ENCODE assay signal across 8 mouse cellular contexts in genomic region chr15:78587050-78587994, GRCm38 (mm10). TPM values are rescaled to one million over a fixed set of nuclear protein-coding genes. Genes with fewer than 3 reads are reported as not detected.
DNase-seq lines count a peak whose midpoint lies in the region; ATAC-seq and TF ChIP-seq lines count a peak whose summit lies in the region.

No protein-coding gene starts in this region.

- H3K36me3 ChIP-seq in heart, embryonic 12.5 days = no peaks in the 10 kb centered on the region
- H3K36me3 ChIP-seq in kidney, postnatal 0 days (ENCODE audit: insufficient read depth, low read length) = no peaks in the 10 kb centered on the region
- no peaks in the 10 kb centered on the region for H3K36me3 ChIP-seq in liver, adult 2 months (ENCODE audit: control insufficient read depth, insufficient read depth, low read length)
- H3K36me3 ChIP-seq in splenic B cell, adult 2 months (ENCODE audit: control insufficient read depth, insufficient read depth, low read length, poor library complexity, severe bottlenecking) = no peaks in the 10 kb centered on the region

- WGBS in heart, embryonic 12.5 days = 55% methylated on average over 18 of the region's 18 CpGs
- WGBS in kidney, postnatal 0 days = 56% methylated on average over 18 of the region's 18 CpGs
- 58% methylated on average over 18 of the region's 18 CpGs for WGBS in liver, adult 2 months

- no peak overlapping the region for H3K4me2 ChIP-seq in heart, embryonic 12.5 days
- no peak overlapping the region for H3K4me2 ChIP-seq in kidney, postnatal 0 days (ENCODE audit: low read length)

- H3K79me2 ChIP-seq in liver, adult 2 months (ENCODE audit: control insufficient read depth, insufficient read depth, low read length) = no peaks in the 10 kb centered on the region

- DNase-seq in A20 (ENCODE audit: low read depth, low spot score) = peak; percentile 82
- peak; percentile 90 for DNase-seq in kidney, postnatal 0 days (ENCODE audit: low spot score)
- DNase-seq in liver, adult 2 months (ENCODE audit: extremely low read depth, low read depth, low spot score) = peak; percentile 36
- DNase-seq in naive thymus-derived CD4-positive, alpha-beta T cell, adult 2 months (ENCODE audit: low read depth) = peak; percentile 90
- peak; percentile 87 for DNase-seq in splenic B cell, adult 2 months (ENCODE audit: low read depth, low spot score)

- H3K4me3 ChIP-seq in bone marrow macrophage, adult 2 months (ENCODE audit: insufficient read depth, low read length) = no peak overlapping the region
- H3K4me3 ChIP-seq in heart, embryonic 12.5 days = no peak overlapping the region
- H3K4me3 ChIP-seq in kidney, postnatal 0 days (replicated peaks; ENCODE audit: low read depth, low read length) = no peak overlapping the region
- H3K4me3 ChIP-seq in liver, adult 2 months (ENCODE audit: insufficient read depth, low read depth, low read length) = no peak overlapping the region

- H3K27me3 ChIP-seq in heart, embryonic 12.5 days (replicated peaks) = peaks cover 16% of the 10 kb centered on the region; the same call in 1 of the 2 replicates
- no peaks in the 10 kb centered on the region for H3K27me3 ChIP-seq in kidney, postnatal 0 days (ENCODE audit: insufficient read depth, low read length)
- H3K27me3 ChIP-seq in liver, adult 2 months (ENCODE audit: control insufficient read depth, insufficient read depth, low read length) = no peaks in the 10 kb centered on the region
- no peaks in the 10 kb centered on the region for H3K27me3 ChIP-seq in splenic B cell, adult 2 months (ENCODE audit: control insufficient read depth, insufficient read depth, low read length, poor library complexity, severe bottlenecking)

- no peak overlapping the region for H3K27ac ChIP-seq in bone marrow macrophage, adult 2 months (ENCODE audit: insufficient read depth, low read depth, low read length)
- H3K27ac ChIP-seq in heart, embryonic 12.5 days (ENCODE audit: poor library complexity, severe bottlenecking) = no peak overlapping the region
- H3K27ac ChIP-seq in kidney, postnatal 0 days = no peak overlapping the region
- H3K27ac ChIP-seq in liver, adult 2 months (replicated peaks; ENCODE audit: insufficient read depth, low read depth, low read length) = no peak overlapping the region

- H3K9me3 ChIP-seq in heart, embryonic 12.5 days (replicated peaks) = peaks cover 5% of the 10 kb centered on the region; the same call in 1 of the 2 replicates
- no peaks in the 10 kb centered on the region for H3K9me3 ChIP-seq in kidney, postnatal 0 days (replicated peaks; ENCODE audit: low read length)

- peaks cover 51% of the 10 kb centered on the region for H3K4me1 ChIP-seq in bone marrow macrophage, adult 2 months (ENCODE audit: control insufficient read depth, insufficient read depth, low read length)
- no peaks in the 10 kb centered on the region for H3K4me1 ChIP-seq in heart, embryonic 12.5 days (replicated peaks)
- H3K4me1 ChIP-seq in kidney, postnatal 0 days (replicated peaks; ENCODE audit: insufficient read depth, low read length) = no peaks in the 10 kb centered on the region
- H3K4me1 ChIP-seq in liver, adult 2 months (ENCODE audit: control insufficient read depth, insufficient read depth, low read length) = no peaks in the 10 kb centered on the region

- peak; percentile 64 for TF ChIP-seq CTCF in bone marrow macrophage, adult 2 months (IDR thresholded peaks at IDR 0.05; ENCODE audit: low read depth, low read length)
- TF ChIP-seq CTCF in kidney, postnatal 0 days (IDR thresholded peaks at IDR 0.05; ENCODE audit: low read depth) = peak; percentile 96
- TF ChIP-seq CTCF in liver, adult 2 months (IDR thresholded peaks at IDR 0.05; ENCODE audit: low read depth, low read length) = peak; percentile 93

- ATAC-seq in erythroblast, adult 5-6 weeks (replicated peaks; ENCODE audit: low FRiP score, poor library complexity, severe bottlenecking) = peak; percentile 79
- ATAC-seq in heart, embryonic 12.5 days (ENCODE audit: insufficient number of reproducible peaks, low FRiP score) = peak; percentile 47
- peak; percentile 81 for ATAC-seq in kidney, postnatal 0 days (replicated peaks; ENCODE audit: low FRiP score, low read depth)

- H3K9ac ChIP-seq in heart, embryonic 12.5 days = 0 out of 2 replicates have a peak overlapping the region, but pooled peaks have one; percentile 11
- no peak overlapping the region for H3K9ac ChIP-seq in kidney, postnatal 0 days (ENCODE audit: low read depth, low read length)
- H3K9ac ChIP-seq in liver, adult 2 months (ENCODE audit: low read depth, low read length) = no peak overlapping the region

- no peak for TF ChIP-seq POLR2A in bone marrow macrophage, adult 2 months (IDR thresholded peaks at IDR 0.05; ENCODE audit: borderline replicate concordance, low read depth, low read length)
- TF ChIP-seq POLR2A in liver, adult 2 months (IDR thresholded peaks at IDR 0.05; ENCODE audit: extremely low read depth, insufficient read depth, low read length) = no peak

RNA-seq across cellular contexts. Expression of gene Cyth4, which starts 9.5 kb away (rescaled TPM):
- polyA plus RNA-seq in bone marrow macrophage, adult 2 months (2012; ENCODE audit: insufficient read depth, insufficient read length, missing spikeins) = 382 and 398 TPM in 2 replicates
- total RNA-seq in erythroblast, adult 5-6 weeks (2015; ENCODE audit: low replicate concordance) = 17.1 and 19.4 TPM in 2 replicates
- total RNA-seq in erythroblast, adult 5-6 weeks (2017; ENCODE audit: low replicate concordance) = 18.1 and 20.1 TPM in 2 replicates
- polyA plus RNA-seq in heart, embryonic 12.5 days (2016; fragmentation: Nextera tagmentation; extraction: Ambion mirVana) = 3.8 and 4.8 TPM in 2 replicates
- polyA plus RNA-seq in kidney, postnatal 0 days (2015; fragmentation: Nextera tagmentation; extraction: Ambion mirVana) = 5.4 and 6.2 TPM in 2 replicates
- 4.7 and 7.2 TPM in 2 replicates for total RNA-seq in liver, adult 2 months (2014; rRNA removed)
- polyA plus RNA-seq in liver, adult 2 months (2012; rRNA removed) = 3.3 and 5.7 TPM in 2 replicates

RNA-seq across cellular contexts. Expression of gene Rac2, which starts 14.7 kb away (rescaled TPM):
- polyA plus RNA-seq in bone marrow macrophage, adult 2 months (2012; ENCODE audit: insufficient read depth, insufficient read length, missing spikeins) = 440 and 552 TPM in 2 replicates
- 142 and 153 TPM in 2 replicates for total RNA-seq in erythroblast, adult 5-6 weeks (2015; ENCODE audit: low replicate concordance)
- total RNA-seq in erythroblast, adult 5-6 weeks (2017; ENCODE audit: low replicate concordance) = 34.3 and 78.9 TPM in 2 replicates
- 5.5 and 6.9 TPM in 2 replicates for polyA plus RNA-seq in heart, embryonic 12.5 days (2016; fragmentation: Nextera tagmentation; extraction: Ambion mirVana)
- 7.0 and 8.8 TPM in 2 replicates for polyA plus RNA-seq in kidney, postnatal 0 days (2015; fragmentation: Nextera tagmentation; extraction: Ambion mirVana)
- total RNA-seq in liver, adult 2 months (2014; rRNA removed) = 2.8 and 4.5 TPM in 2 replicates
- polyA plus RNA-seq in liver, adult 2 months (2012; rRNA removed) = 30.8 and 35.9 TPM in 2 replicates

RNA-seq across cellular contexts. Expression of gene Sstr3, which starts 42.8 kb away (rescaled TPM):
- polyA plus RNA-seq in bone marrow macrophage, adult 2 months (2012; ENCODE audit: insufficient read depth, insufficient read length, missing spikeins) = not detected in 2 replicates
- not detected in 2 replicates for total RNA-seq in erythroblast, adult 5-6 weeks (2015; ENCODE audit: low replicate concordance)
- total RNA-seq in erythroblast, adult 5-6 weeks (2017; ENCODE audit: low replicate concordance) = not detected in 2 replicates
- 0.13 TPM in 1 of 2 replicates, not detected in the other for polyA plus RNA-seq in heart, embryonic 12.5 days (2016; fragmentation: Nextera tagmentation; extraction: Ambion mirVana)
- polyA plus RNA-seq in kidney, postnatal 0 days (2015; fragmentation: Nextera tagmentation; extraction: Ambion mirVana) = 0.17 and 0.28 TPM in 2 replicates
- total RNA-seq in liver, adult 2 months (2014; rRNA removed) = under 0.01 TPM in 1 of 2 replicates, not detected in the other
- polyA plus RNA-seq in liver, adult 2 months (2012; rRNA removed) = not detected in 2 replicates

RNA-seq across cellular contexts. Expression of gene C1qtnf6, which starts 56.1 kb away (rescaled TPM):
- 1.9 and 2.2 TPM in 2 replicates for polyA plus RNA-seq in bone marrow macrophage, adult 2 months (2012; ENCODE audit: insufficient read depth, insufficient read length, missing spikeins)
- total RNA-seq in erythroblast, adult 5-6 weeks (2015; ENCODE audit: low replicate concordance) = not detected in 2 replicates
- total RNA-seq in erythroblast, adult 5-6 weeks (2017; ENCODE audit: low replicate concordance) = 0.28 and 0.43 TPM in 2 replicates
- polyA plus RNA-seq in heart, embryonic 12.5 days (2016; fragmentation: Nextera tagmentation; extraction: Ambion mirVana) = 30.4 and 32.4 TPM in 2 replicates
- 28.2 and 28.4 TPM in 2 replicates for polyA plus RNA-seq in kidney, postnatal 0 days (2015; fragmentation: Nextera tagmentation; extraction: Ambion mirVana)
- 0.28 and 0.54 TPM in 2 replicates for total RNA-seq in liver, adult 2 months (2014; rRNA removed)
- polyA plus RNA-seq in liver, adult 2 months (2012; rRNA removed) = 2.2 and 2.5 TPM in 2 replicates

Comparison
In these comparisons a context has a peak if more than half of its experiments do, and no peak if none do; other contexts are left out.
1. DNase-seq: peak in every context shown above with its lines; median percentile 90 in kidney, postnatal 0 days; 90 in naive thymus-derived CD4-positive, alpha-beta T cell, adult 2 months; 87 in splenic B cell, adult 2 months; 82 in A20; 36 in liver, adult 2 months.
2. RNA of gene Cyth4, which starts 9.5 kb away (polyA plus RNA-seq): 382 to 398 TPM in bone marrow macrophage, adult 2 months; 3.3 to 5.7 TPM in liver, adult 2 months, 5.4 to 6.2 TPM in kidney, postnatal 0 days and 3.8 to 4.8 TPM in heart, embryonic 12.5 days; every median in the first group is over 10 times any median in the second.
3. RNA of gene Rac2, which starts 14.7 kb away (polyA plus RNA-seq): 440 to 552 TPM in bone marrow macrophage, adult 2 months; 30.8 to 35.9 TPM in liver, adult 2 months, 7.0 to 8.8 TPM in kidney, postnatal 0 days and 5.5 to 6.9 TPM in heart, embryonic 12.5 days; every median in the first group is over 10 times any median in the second.
4. Peak in every context shown above with its lines, with median percentiles within 50 percentile points of each other: CTCF ChIP-seq and ATAC-seq.